Mouse (Mus musculus) embryonic facial prominence, embryonic 13.5 days (tissue): ENCODE measurements around the gene Sytl1. TPM values are rescaled to one million over a fixed set of nuclear protein-coding genes. Genes with fewer than 3 reads are reported as not detected.

ENCODE experiments used
- ATAC-seq: fragments of 200-750 bp; cut with Nextera tagmentation; 2 replicates; pipeline ENCODE4 v1.8.0; 2017; ENCODE audit warnings: low read depth; ENCODE audit not compliant: insufficient number of reproducible peaks, insufficient read depth, low FRiP score, low TSS enrichment
- H3K27ac ChIP-seq: fragments of 300-500 bp; sonication (generic); 2 replicates; pipeline ENCODE4 v1.5.1; 2015; ENCODE audit warnings: moderate library complexity, mild to moderate bottlenecking, inconsistent platforms
- H3K27me3 ChIP-seq: fragments of 300-500 bp; sonication (generic); 2 replicates; pipeline ENCODE4 v1.6.1; 2015; ENCODE audit warnings: mild to moderate bottlenecking, inconsistent platforms
- H3K36me3 ChIP-seq: fragments of 300-500 bp; sonication (generic); 2 replicates; pipeline ENCODE4 v1.6.1; 2015; ENCODE audit warnings: mild to moderate bottlenecking, inconsistent platforms
- H3K4me1 ChIP-seq: fragments of 300-500 bp; sonication (generic); 2 replicates; pipeline ENCODE4 v1.6.1; 2015; ENCODE audit warnings: inconsistent platforms
- H3K4me2 ChIP-seq: fragments of 300-500 bp; sonication (generic); 2 replicates; pipeline ENCODE4 v1.6.1; 2015; ENCODE audit warnings: moderate library complexity, mild to moderate bottlenecking, inconsistent platforms
- H3K4me3 ChIP-seq: fragments of 300-500 bp; sonication (generic); 2 replicates; pipeline ENCODE4 v1.5.1; 2015; ENCODE audit warnings: mild to moderate bottlenecking, inconsistent platforms
- H3K9ac ChIP-seq: fragments of 300-500 bp; sonication (generic); 2 replicates; pipeline ENCODE4 v1.6.1; 2015; ENCODE audit warnings: mild to moderate bottlenecking, inconsistent platforms
- H3K9me3 ChIP-seq: fragments of 300-500 bp; sonication (generic); 2 replicates; pipeline ENCODE4 v1.6.1; 2016; ENCODE audit warnings: inconsistent platforms
- WGBS: fragments of 180-500 bp; shearing (Covaris S2); methylation state at CpG from one replicate; pipeline ENCODE4 v1.1.7; 2015; ENCODE audit warnings: mixed read lengths; 5-methylcytosine and 5-hydroxymethylcytosine counted together
- polyA plus RNA-seq: library from polyadenylated mRNA; unstranded; fragments of >200 nt; fragmentation: Nextera tagmentation; extraction: Ambion mirVana; gene quantifications from 2 replicates; pipeline ENCODE4 v1.2.1, GENCODE M21; 2015

Gene Sytl1
- polyA plus RNA-seq, 1 experiment from 2014 or later: 8.2 TPM

DNA sequence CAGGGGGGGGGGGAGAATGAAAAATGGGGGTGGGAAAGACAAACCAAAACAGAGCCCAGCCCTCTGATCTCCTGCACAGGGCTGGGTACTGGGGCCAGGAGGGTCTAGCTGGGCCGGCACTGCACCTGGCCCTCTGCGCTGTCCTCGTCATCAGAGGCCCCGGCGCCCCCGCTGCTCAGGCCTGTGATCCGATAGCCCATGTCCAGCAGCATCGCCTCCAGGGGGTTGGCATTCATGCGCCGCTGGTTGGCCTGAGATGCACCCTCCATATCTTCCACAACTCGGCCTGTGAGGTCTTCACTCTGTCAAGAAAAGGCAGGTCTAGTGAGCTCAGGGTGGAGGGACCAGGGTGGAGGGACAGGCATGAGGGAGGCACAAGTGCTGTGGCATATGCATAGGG, 31.2 kb upstream of the Sytl1 start:
- H3K9me3 ChIP-seq: no peaks in the 10 kb centered on the region
- 41% methylated on average over 11 of the region's 11 CpGs for WGBS
- H3K27ac ChIP-seq: no peak overlapping the region
- no peak overlapping the region for H3K4me2 ChIP-seq
- peak overlapping the region; percentile 1; the same call in 1 of the 2 replicates for H3K9ac ChIP-seq
- H3K4me1 ChIP-seq: peaks cover 25% of the 10 kb centered on the region
- H3K27me3 ChIP-seq: no peaks in the 10 kb centered on the region
- no peak for ATAC-seq
- peaks cover 50% of the 10 kb centered on the region for H3K36me3 ChIP-seq
- H3K4me3 ChIP-seq: no peak overlapping the region

DNA sequence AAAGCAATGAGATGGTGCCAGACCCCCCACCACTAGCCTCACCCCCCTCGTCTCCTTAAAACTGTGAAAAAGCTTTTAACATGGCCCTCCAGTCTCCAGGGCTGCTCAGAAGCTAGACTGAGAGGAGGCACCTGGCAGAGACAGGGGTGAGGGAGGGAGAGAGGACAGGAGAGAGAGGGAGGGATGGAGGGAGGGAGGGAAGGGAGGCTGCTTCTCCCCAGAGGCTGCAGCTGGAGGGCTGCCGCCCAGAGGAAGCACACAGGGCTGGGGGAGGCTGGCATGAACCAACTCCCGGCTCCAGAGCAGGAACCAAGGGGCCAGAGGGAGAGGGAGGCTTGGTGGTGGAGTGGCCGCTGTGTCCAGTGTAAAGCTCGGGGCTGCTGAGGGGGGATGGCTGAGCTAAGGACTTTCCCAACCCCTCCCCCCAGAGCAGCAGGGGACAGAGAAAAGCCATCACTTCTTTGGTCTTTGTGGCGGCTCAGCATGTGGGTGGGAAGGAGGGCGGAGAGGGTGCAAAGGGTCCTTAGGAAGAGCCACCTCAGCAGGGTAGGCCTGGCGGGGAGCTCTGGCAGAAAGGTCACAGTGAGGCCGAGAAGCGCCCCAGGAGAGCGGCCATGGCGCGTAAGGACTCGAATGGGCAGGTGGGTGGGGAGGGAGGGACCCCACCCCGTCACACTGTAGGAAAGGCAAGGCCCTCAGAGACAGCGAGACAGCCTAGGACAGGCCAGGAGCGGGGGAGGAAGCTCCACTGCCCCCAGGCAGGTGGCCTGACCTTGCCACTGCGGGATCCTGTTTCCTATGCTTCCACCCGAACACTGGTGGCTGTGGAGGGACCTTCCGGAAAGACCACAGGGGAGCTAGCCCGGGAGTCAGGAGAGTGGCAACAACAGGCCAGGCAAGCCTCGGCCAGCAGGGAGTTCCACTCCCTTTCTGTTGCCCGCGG, 30.3 kb upstream of the Sytl1 start:
- Histone ChIP-seq H3K9ac (0 out of 2 replicates have a peak overlapping the region, but pooled peaks have one; percentile 1), H3K4me3 (no peak overlapping the region)

DNA sequence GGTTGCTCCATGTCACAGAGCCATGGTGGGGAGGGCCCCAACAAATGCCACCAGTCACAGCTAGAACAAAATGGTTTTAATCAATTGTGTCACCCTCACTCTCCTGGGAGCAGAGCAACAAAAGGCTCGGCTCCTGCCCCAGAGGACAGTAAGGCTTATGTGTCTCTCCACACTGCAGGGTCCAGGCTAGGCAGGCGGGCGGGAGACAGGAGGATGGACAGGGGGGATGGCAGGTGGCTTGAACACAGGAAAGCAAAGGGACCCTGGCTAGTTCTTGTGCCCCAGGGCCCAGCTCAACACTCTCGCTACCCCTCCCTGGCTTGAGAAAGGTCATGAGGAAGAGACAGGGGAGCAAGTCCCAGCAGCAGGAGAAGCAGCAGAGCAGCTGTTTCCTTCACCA, 29.5 kb upstream of the Sytl1 start:
- no peak overlapping the region for H3K4me2 ChIP-seq
- H3K27ac ChIP-seq: no peak overlapping the region
- H3K4me3 ChIP-seq: no peak overlapping the region
- H3K27me3 ChIP-seq: no peaks in the 10 kb centered on the region
- H3K4me1 ChIP-seq: peaks cover 17% of the 10 kb centered on the region
- H3K9ac ChIP-seq: no peak overlapping the region
- H3K9me3 ChIP-seq: no peaks in the 10 kb centered on the region; the same call in 1 of the 2 replicates
- peaks cover 41% of the 10 kb centered on the region for H3K36me3 ChIP-seq
- no peak for ATAC-seq
- 73% methylated on average over 4 of the region's 4 CpGs for WGBS

More for the DNA sequence above, 30.3 kb upstream of the Sytl1 start:
- Histone ChIP-seq H3K27ac (peak overlapping the region; percentile 28; the same call in 1 of the 2 replicates), H3K4me2 (no peak overlapping the region), H3K9me3 (no peaks in the 10 kb centered on the region), H3K36me3 (peaks cover 41% of the 10 kb centered on the region), H3K4me1 (peaks cover 25% of the 10 kb centered on the region), H3K27me3 (no peaks in the 10 kb centered on the region)
- ATAC-seq: no peak
- WGBS: 27% methylated on average over 24 of the region's 24 CpGs

DNA sequence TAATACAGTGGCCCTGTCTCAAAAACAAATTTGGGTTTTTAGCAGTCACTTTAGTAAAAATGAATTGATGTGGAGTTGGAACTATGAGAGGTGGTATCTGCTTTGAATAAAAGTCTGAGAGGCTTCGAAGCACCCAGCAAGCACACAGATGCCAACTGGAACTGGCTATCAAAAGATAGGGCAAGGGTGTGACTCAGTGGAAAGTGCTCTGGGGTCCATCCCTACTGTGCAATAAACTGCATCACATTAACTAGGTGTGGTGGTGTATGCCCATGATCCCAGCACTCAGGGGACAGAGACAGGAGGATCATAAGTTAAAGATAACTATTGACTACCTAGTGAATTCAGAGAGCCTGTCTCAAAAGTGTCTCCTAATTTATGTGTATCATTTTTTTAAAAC, 28.3 kb upstream of the Sytl1 start:
- Histone ChIP-seq H3K36me3 (peaks cover 30% of the 10 kb centered on the region), H3K9me3 (no peaks in the 10 kb centered on the region; the same call in 1 of the 2 replicates), H3K4me1 (peaks cover 16% of the 10 kb centered on the region), H3K4me3 (no peak overlapping the region), H3K27ac (no peak overlapping the region), H3K27me3 (no peaks in the 10 kb centered on the region), H3K9ac (no peak overlapping the region), H3K4me2 (no peak overlapping the region)
- 98% methylated on average over 1 of the region's 1 CpGs for WGBS
- ATAC-seq: no peak

DNA sequence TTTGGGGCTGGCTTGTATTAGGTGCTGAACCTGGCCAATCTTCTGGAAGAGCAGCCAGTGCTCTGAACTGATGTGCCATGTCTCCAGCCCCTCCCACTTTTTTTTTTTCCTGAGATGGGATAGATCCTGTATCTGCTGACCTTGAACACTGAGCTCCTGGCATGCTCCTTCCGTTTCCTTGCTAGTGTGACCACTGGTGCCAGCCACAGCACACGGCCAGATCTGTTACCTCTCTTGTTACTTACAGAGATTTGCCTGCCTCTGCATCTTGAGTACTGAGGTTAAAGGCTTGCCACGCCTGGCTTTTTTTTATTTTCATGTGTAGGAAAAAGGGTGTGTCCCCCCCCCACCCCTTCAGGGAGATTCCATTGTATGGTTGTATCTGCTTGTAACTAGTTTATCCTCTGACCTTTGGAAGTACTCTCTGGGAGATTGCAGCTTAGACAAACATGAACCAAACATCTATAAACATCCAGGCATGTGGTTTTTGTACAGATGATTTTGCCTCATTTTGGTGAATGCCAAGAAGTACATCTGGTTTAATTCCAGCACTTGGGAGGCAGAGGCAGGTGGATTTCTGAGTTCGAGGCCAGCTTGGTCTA, 23.7 kb upstream of the Sytl1 start:
- H3K4me2 ChIP-seq: no peak overlapping the region
- WGBS: 86% methylated on average over 4 of the region's 4 CpGs
- H3K9ac ChIP-seq: no peak overlapping the region
- ATAC-seq: no peak
- H3K27me3 ChIP-seq: no peaks in the 10 kb centered on the region
- peaks cover 15% of the 10 kb centered on the region for H3K4me1 ChIP-seq
- no peaks in the 10 kb centered on the region for H3K36me3 ChIP-seq
- H3K27ac ChIP-seq: no peak overlapping the region
- no peaks in the 10 kb centered on the region; the same call in 1 of the 2 replicates for H3K9me3 ChIP-seq
- no peak overlapping the region for H3K4me3 ChIP-seq

DNA sequence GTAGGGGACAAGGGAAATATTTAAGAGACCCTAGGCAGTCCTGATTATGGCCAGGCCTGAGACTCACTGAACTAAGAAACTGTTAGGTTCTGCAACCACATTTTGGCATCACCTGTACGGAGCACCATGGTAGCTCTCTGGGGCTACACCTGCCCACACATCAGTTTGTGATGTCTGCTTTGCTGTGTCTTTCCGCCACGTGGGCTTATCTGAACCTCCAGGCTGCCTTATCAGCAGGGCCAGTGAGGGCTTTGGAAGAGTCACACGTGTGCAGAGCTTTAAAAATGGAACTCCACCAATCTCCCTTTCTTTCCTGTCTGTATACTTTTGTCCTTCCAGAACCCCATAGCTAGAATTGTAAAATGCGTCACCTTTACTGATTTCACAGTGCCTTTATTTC, 23.0 kb upstream of the Sytl1 start:
- Histone ChIP-seq H3K4me3 (no peak overlapping the region), H3K9ac (no peak overlapping the region), H3K36me3 (no peaks in the 10 kb centered on the region), H3K9me3 (no peaks in the 10 kb centered on the region; the same call in 1 of the 2 replicates), H3K27ac (no peak overlapping the region), H3K27me3 (no peaks in the 10 kb centered on the region), H3K4me1 (peaks cover 21% of the 10 kb centered on the region), H3K4me2 (no peak overlapping the region)
- no peak for ATAC-seq
- WGBS: 84% methylated on average over 5 of the region's 5 CpGs

DNA sequence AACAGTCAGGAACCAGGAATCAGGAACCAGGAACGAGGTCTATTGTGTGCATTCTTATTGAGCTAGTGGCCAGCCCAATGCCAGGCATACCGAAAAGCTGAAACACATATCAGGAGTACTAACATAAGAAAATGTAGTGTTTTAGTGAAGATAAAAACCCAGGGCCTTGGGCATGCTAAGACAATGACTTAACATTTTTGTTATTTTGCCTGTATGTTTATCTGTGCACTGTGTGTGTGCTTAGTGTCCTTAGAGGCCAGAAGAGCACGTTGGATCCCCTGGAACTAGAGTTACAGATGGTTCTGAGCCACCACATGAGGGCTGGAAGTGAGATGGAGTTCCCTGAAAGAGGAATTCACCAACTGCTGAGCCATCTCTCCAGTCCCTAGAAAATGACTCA, 22.4 kb upstream of the Sytl1 start:
- H3K9me3 ChIP-seq: no peaks in the 10 kb centered on the region; the same call in 1 of the 2 replicates
- ATAC-seq: no peak
- H3K4me2 ChIP-seq: no peak overlapping the region
- no peaks in the 10 kb centered on the region for H3K27me3 ChIP-seq
- WGBS: 77% methylated on average over 3 of the region's 3 CpGs
- no peak overlapping the region for H3K9ac ChIP-seq
- H3K27ac ChIP-seq: peak overlapping the region; percentile 24; the same call in 1 of the 2 replicates
- H3K4me1 ChIP-seq: peaks cover 24% of the 10 kb centered on the region
- H3K4me3 ChIP-seq: no peak overlapping the region
- H3K36me3 ChIP-seq: no peaks in the 10 kb centered on the region

DNA sequence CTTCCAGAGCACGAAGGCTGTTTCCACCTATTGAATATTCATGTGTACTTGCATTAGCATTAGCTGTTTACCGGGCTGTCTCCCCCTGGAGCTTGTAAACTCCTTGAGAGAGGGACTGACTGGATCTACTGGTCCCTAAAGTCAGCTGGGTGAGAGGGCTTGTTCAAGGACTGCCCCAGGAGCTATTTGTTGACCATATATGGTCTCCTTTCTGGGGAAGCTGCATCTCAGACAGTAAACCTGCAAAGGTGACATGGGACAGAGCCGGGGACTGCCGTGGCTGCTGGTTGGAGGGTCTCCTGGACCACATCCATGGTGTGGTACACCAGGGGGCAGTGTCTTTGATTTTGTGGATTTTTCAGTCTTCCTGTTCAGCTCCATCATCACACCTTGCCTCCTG, 19.7 kb upstream of the Sytl1 start:
- Histone ChIP-seq H3K4me2 (peak overlapping the region; percentile 44), H3K4me3 (no peak overlapping the region)
- ATAC-seq: no peak

DNA sequence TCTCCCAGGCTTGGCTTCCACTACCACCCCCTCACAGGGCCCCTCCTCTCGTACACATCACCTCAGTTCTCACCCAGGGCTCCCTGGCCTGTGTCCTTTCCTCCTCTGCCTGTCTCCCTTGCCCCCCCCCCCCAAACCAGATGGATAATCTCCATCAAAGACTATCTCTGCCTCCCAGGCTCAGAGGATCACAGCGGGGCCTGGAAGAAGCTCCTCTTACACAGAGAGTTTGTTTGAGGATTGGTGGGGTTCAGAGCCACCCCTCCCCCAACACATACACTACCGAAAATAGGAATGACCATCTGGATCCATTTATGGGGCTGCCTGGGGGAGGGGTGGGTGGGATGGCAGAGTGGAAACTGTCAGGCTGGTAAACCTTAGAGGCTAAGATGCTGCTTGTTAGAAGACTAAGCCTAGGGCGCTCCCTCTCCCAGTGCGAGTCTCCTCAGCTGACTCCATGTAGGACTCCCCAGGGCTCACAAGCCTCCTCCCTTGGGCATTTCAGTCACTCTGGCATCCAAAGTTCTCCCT, 19.1 kb upstream of the Sytl1 start:
- H3K9ac ChIP-seq: peak overlapping the region; percentile 55
- WGBS: 9% methylated on average over 5 of the region's 5 CpGs
- H3K4me2 ChIP-seq: peak overlapping the region; percentile 44

More for the DNA sequence above, 19.7 kb upstream of the Sytl1 start:
- peak overlapping the region; percentile 96 for H3K27ac ChIP-seq
- H3K9ac ChIP-seq: peak overlapping the region; percentile 55
- no peaks in the 10 kb centered on the region for H3K27me3 ChIP-seq
- 14% methylated on average over 4 of the region's 4 CpGs for WGBS
- H3K4me1 ChIP-seq: peaks cover 29% of the 10 kb centered on the region
- H3K36me3 ChIP-seq: no peaks in the 10 kb centered on the region
- H3K9me3 ChIP-seq: no peaks in the 10 kb centered on the region; the same call in 1 of the 2 replicates

DNA sequence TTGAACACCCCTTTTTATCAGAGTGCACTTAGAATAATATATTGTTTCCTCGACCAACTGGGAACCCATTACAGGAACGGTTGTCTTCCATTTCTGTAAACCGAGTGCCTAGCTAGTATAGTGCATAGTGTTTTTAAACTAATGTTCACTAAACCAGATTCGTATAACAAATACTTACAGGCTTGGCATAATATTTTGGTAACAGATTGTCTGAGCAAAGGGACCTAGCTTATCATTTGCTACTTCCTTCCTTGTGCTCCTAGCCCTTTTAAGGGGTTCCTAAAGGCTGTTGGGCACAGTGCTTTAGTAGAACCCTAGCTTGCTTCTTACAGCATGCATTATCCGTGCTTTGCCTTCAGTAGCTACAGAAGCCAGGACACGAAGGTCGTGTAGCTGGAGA, 18.6 kb upstream of the Sytl1 start:
- H3K9me3 ChIP-seq: no peaks in the 10 kb centered on the region
- H3K4me3 ChIP-seq: no peak overlapping the region
- 30% methylated on average over 7 of the region's 7 CpGs for WGBS
- H3K4me1 ChIP-seq: peaks cover 32% of the 10 kb centered on the region
- peak overlapping the region; percentile 55 for H3K9ac ChIP-seq
- peak overlapping the region; percentile 44 for H3K4me2 ChIP-seq
- no peak for ATAC-seq
- no peaks in the 10 kb centered on the region for H3K27me3 ChIP-seq
- peak overlapping the region; percentile 96 for H3K27ac ChIP-seq
- no peaks in the 10 kb centered on the region for H3K36me3 ChIP-seq

More for the DNA sequence above, 19.1 kb upstream of the Sytl1 start:
- H3K36me3 ChIP-seq: no peaks in the 10 kb centered on the region
- peaks cover 29% of the 10 kb centered on the region for H3K4me1 ChIP-seq
- peak overlapping the region; percentile 96 for H3K27ac ChIP-seq
- no peaks in the 10 kb centered on the region for H3K27me3 ChIP-seq
- peak; percentile 64 for ATAC-seq
- no peaks in the 10 kb centered on the region for H3K9me3 ChIP-seq
- no peak overlapping the region for H3K4me3 ChIP-seq

DNA sequence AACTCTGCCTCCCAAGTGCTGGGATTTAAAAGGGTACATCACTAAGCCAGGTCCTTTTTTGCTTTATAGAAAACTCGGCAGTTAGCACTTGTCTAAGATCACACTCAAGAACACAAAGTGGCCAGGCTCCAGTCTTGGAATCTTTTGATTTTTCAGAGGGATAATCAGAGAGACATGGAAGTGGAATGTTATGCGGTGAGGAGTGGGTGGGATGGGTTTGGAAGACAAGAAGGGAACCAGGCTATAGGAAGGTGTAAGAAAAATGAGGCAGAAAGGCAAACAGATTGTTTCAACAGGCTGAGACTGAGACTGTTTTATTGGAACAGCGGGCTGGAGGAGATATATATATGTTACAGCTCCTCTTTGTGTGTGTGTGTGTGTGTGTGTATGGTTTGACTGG, 15.6 kb upstream of the Sytl1 start:
- peak overlapping the region; percentile 75; the same call in 1 of the 2 replicates for H3K4me3 ChIP-seq
- peak overlapping the region; percentile 92 for H3K27ac ChIP-seq
- H3K4me2 ChIP-seq: peak overlapping the region; percentile 72
- no peaks in the 10 kb centered on the region for H3K9me3 ChIP-seq
- H3K36me3 ChIP-seq: no peaks in the 10 kb centered on the region
- ATAC-seq: no peak
- H3K9ac ChIP-seq: peak overlapping the region; percentile 91; the same call in 1 of the 2 replicates
- peaks cover 44% of the 10 kb centered on the region for H3K4me1 ChIP-seq
- 80% methylated on average over 3 of the region's 3 CpGs for WGBS
- no peaks in the 10 kb centered on the region for H3K27me3 ChIP-seq
